Mouse (Mus musculus): Measurements from ENCODE around the gene Mta2. TPM values are rescaled to one million over a fixed set of nuclear protein-coding genes. Genes with fewer than 3 reads are reported as not detected.
A peak's percentile ranks its signal among the peaks of the same experiment; 100 is the strongest.

Gene Mta2
- total and polyA plus RNA-seq, 3 experiments = 116 to 171 (median 167) TPM

DNA sequence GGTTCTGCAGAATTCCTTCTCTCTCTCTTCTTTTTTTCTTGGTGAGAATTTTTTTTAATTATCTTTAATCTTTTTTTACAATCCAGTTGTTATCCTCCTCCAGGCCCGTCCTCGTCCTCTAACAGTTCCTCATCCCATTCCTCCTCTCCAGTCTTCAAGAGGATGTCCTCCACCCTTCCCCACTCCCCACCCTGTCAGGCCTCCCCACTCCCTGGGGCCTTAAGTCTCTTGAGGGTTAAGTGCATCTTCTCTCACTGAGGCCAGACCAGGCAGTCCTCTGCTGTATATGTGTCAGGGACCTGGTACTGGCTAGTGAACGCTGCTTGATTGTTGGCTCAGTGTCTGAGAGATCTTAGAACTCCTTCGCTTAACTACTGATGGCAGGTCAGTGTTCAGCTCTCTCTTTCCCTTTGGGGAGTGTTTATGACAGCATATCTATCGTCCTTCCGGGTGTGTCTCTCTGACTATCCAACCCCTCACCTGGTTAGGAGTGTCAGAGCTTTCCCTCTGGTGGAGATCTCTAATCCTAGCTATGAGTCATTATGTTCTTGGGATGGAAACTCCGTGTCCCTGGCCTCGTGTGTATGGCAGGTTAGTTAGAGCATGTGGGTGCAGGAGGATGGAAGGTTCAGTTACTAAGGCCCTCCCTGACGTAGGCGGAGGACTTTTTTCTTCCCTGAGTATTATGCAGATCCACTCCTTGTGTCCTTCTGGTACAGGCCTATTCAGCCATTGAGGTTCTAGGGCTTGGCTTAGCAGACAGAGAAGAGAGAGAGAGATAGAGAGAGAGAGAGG lies 53.3 kb downstream of the Mta2 start:
- TF ChIP-seq TCF12 (IDR thresholded peaks at IDR 0.05; ENCODE audit: low read depth, low read length) = no peak
- TF ChIP-seq MYC (IDR thresholded peaks at IDR 0.05; ENCODE audit: low read depth, low read length) = no peak
- TF ChIP-seq RCOR1 (IDR thresholded peaks at IDR 0.05; ENCODE audit: low read depth, low read length) = no peak
- TF ChIP-seq E2F4 (IDR thresholded peaks at IDR 0.05; ENCODE audit: borderline replicate concordance, low read depth, low read length) = no peak
- TF ChIP-seq POLR2AphosphoS2 (IDR thresholded peaks at IDR 0.05; ENCODE audit: low read length) = no peak
- TF ChIP-seq NRF1 (IDR thresholded peaks at IDR 0.05; ENCODE audit: insufficient read depth, low read depth, low read length, poor library complexity, severe bottlenecking) = no peak
- Histone ChIP-seq H3K79me2 (ENCODE audit: control insufficient read depth, insufficient read depth, low read length, poor library complexity) (no peaks in the 10 kb centered on the region), H3K9ac (ENCODE audit: control insufficient read depth, low read depth, low read length, poor library complexity, severe bottlenecking) (no peak overlapping the region), H3K4me1 (ENCODE audit: control insufficient read depth in 1 of 2, insufficient read depth in 2 of 2, low read length in 2 of 2) (peaks cover 9 to 33% of the 10 kb centered on the region in 2 experiments), H3K36me3 (ENCODE audit: control insufficient read depth in 1 of 2, insufficient read depth in 2 of 2, low read length in 2 of 2) (peaks cover 0 to 17% of the 10 kb centered on the region in 2 experiments; a peak in 2 of 4 replicates), H3K4me3 (ENCODE audit: control insufficient read depth in 1 of 2, insufficient read depth in 1 of 2, low read depth in 2 of 2, low read length in 2 of 2) (no peak overlapping the region), H3K9me3 (replicated peaks; ENCODE audit: insufficient read depth, low read length) (no peaks in the 10 kb centered on the region), H3K27me3 (ENCODE audit: control insufficient read depth in 1 of 2, insufficient read depth in 2 of 2, low read length in 2 of 2) (no peaks in the 10 kb centered on the region), H3K27ac (ENCODE audit: control insufficient read depth, low read depth, low read length) (no peak overlapping the region)
- DNase-seq (ENCODE audit: low read depth, low spot score) = no peak

GRCm38 (mm10) chr19:8996601-8997000 lies 54.9 kb downstream of the Mta2 start:
- TF ChIP-seq ELF1 (IDR thresholded peaks at IDR 0.05; ENCODE audit: low read depth, low read length) (no peak), SMC3 (IDR thresholded peaks at IDR 0.05; ENCODE audit: low read depth, low read length) (no peak), MAFK (IDR thresholded peaks at IDR 0.05; ENCODE audit: borderline replicate concordance, low read depth, low read length) (no peak), POLR2A (IDR thresholded peaks at IDR 0.05; ENCODE audit: control insufficient read depth in 1 of 2, insufficient read depth in 1 of 2, low read depth in 1 of 2, low read length in 2 of 2, poor library complexity in 1 of 2) (no peak), POLR2AphosphoS2 (IDR thresholded peaks at IDR 0.05; ENCODE audit: low read length) (no peak)
- Histone ChIP-seq H3K79me2 (ENCODE audit: control insufficient read depth, insufficient read depth, low read length, poor library complexity) (no peaks in the 10 kb centered on the region), H3K27me3 (ENCODE audit: control insufficient read depth in 1 of 2, insufficient read depth in 2 of 2, low read length in 2 of 2) (no peaks in the 10 kb centered on the region), H3K9ac (ENCODE audit: control insufficient read depth, low read depth, low read length, poor library complexity, severe bottlenecking) (no peak overlapping the region), H3K9me3 (replicated peaks; ENCODE audit: insufficient read depth, low read length) (no peaks in the 10 kb centered on the region), H3K4me3 (ENCODE audit: control insufficient read depth in 1 of 2, insufficient read depth in 1 of 2, low read depth in 2 of 2, low read length in 2 of 2) (no peak overlapping the region), H3K4me1 (ENCODE audit: control insufficient read depth in 1 of 2, insufficient read depth in 2 of 2, low read length in 2 of 2) (peaks cover 5 to 26% of the 10 kb centered on the region in 2 experiments), H3K27ac (ENCODE audit: control insufficient read depth, low read depth, low read length) (no peak overlapping the region), H3K36me3 (ENCODE audit: control insufficient read depth in 1 of 2, insufficient read depth in 2 of 2, low read length in 2 of 2) (peaks cover 0 to 13% of the 10 kb centered on the region in 2 experiments; a peak in 2 of 4 replicates)
- no peak for DNase-seq (ENCODE audit: low read depth, low spot score)

- peak; percentile 93 for DNase-seq (ENCODE audit: low read depth, low spot score)
- Histone ChIP-seq H3K79me2 (ENCODE audit: control insufficient read depth, insufficient read depth, low read length, poor library complexity) (no peaks in the 10 kb centered on the region), H3K4me1 (ENCODE audit: control insufficient read depth in 1 of 2, insufficient read depth in 2 of 2, low read length in 2 of 2) (peaks cover 5 to 26% of the 10 kb centered on the region in 2 experiments), H3K36me3 (ENCODE audit: control insufficient read depth in 1 of 2, insufficient read depth in 2 of 2, low read length in 2 of 2) (peaks cover 0 to 13% of the 10 kb centered on the region in 2 experiments; a peak in 2 of 4 replicates), H3K9ac (ENCODE audit: control insufficient read depth, low read depth, low read length, poor library complexity, severe bottlenecking) (peak overlapping the region; percentile 19; the same call in 1 of the 2 replicates), H3K27ac (ENCODE audit: control insufficient read depth, low read depth, low read length) (peak overlapping the region; percentile 45), H3K4me3 (ENCODE audit: control insufficient read depth in 1 of 2, insufficient read depth in 1 of 2, low read depth in 2 of 2, low read length in 2 of 2) (no peak overlapping the region), H3K27me3 (ENCODE audit: control insufficient read depth in 1 of 2, insufficient read depth in 2 of 2, low read length in 2 of 2) (no peaks in the 10 kb centered on the region), H3K9me3 (replicated peaks; ENCODE audit: insufficient read depth, low read length) (no peaks in the 10 kb centered on the region)
- TF ChIP-seq MAFK (IDR thresholded peaks at IDR 0.05; ENCODE audit: borderline replicate concordance, low read depth, low read length) (peak; percentile 60; the same call in 1 of the 2 replicates), MAZ (IDR thresholded peaks at IDR 0.05; ENCODE audit: low read depth, low read length) (peak; percentile 47; the same call in 1 of the 2 replicates), SIN3A (IDR thresholded peaks at IDR 0.05; ENCODE audit: low read length) (peak; percentile 58), SMC3 (IDR thresholded peaks at IDR 0.05; ENCODE audit: low read depth, low read length) (peak; percentile 43), EP300 (IDR thresholded peaks at IDR 0.05; ENCODE audit: low read depth in 1 of 2, low read length in 2 of 2) (peak; percentile 28 to 58; a peak in 3 of 4 replicates), MAX (IDR thresholded peaks at IDR 0.05; ENCODE audit: low read length) (peak; percentile 80), JUND (IDR thresholded peaks at IDR 0.05; ENCODE audit: low read depth, low read length) (peak; percentile 57; the same call in 1 of the 2 replicates), CHD1 (IDR thresholded peaks at IDR 0.05; ENCODE audit: low read depth, low read length) (no peak), POLR2A (IDR thresholded peaks at IDR 0.05; ENCODE audit: control insufficient read depth in 1 of 2, insufficient read depth in 1 of 2, low read depth in 1 of 2, low read length in 2 of 2, poor library complexity in 1 of 2) (no peak), MYC (IDR thresholded peaks at IDR 0.05; ENCODE audit: low read depth, low read length) (peak; percentile 87), ETS1 (IDR thresholded peaks at IDR 0.05; ENCODE audit: low read depth, low read length) (peak; percentile 68), ZNF384 (IDR thresholded peaks at IDR 0.05; ENCODE audit: low read depth, low read length) (no peak), BHLHE40 (IDR thresholded peaks at IDR 0.05; ENCODE audit: borderline replicate concordance, low read depth, low read length) (no peak), MXI1 (IDR thresholded peaks at IDR 0.05; ENCODE audit: low read depth, low read length) (peak; percentile 80), CTCF (IDR thresholded peaks at IDR 0.05 in 2 of 3, conservative IDR thresholded peaks at IDR 0.05 in 1 of 3; ENCODE audit: control insufficient read depth in 1 of 3, insufficient read depth in 1 of 3, low read depth in 2 of 3, low read length in 3 of 3, poor library complexity in 1 of 3, severe bottlenecking in 1 of 3) (peak in 1 of 3 experiments; percentile 18; a peak in 1 of 6 replicates)
Measured at GRCm38 (mm10) chr19:8997546-8997945, 55.9 kb downstream of the Mta2 start.
